Mouse (Mus musculus): ENCODE measurements around the gene Fndc1. TPM values are rescaled to one million over a fixed set of nuclear protein-coding genes. Genes with fewer than 3 reads are reported as not detected.

Fndc1 gene
- polyA plus RNA-seq, 1 experiment from 2014 or later, result 8.6 TPM

GRCm38 (mm10) chr17:7690271-7690670, 136.8 kb downstream of the Fndc1 start:
- Histone ChIP-seq H3K36me3 (ENCODE audit: control insufficient read depth, insufficient read depth, low read length) (no peaks in the 10 kb centered on the region), H3K27ac (ENCODE audit: low read depth, low read length) (no peak overlapping the region), H3K9me3 (ENCODE audit: control insufficient read depth, low read length) (no peaks in the 10 kb centered on the region), H3K4me3 (ENCODE audit: low read depth, low read length) (no peak overlapping the region), H3K9ac (replicated peaks; ENCODE audit: low read depth, low read length) (no peak overlapping the region), H3K4me1 (ENCODE audit: control insufficient read depth, insufficient read depth, low read length) (no peaks in the 10 kb centered on the region), H3K27me3 (ENCODE audit: control insufficient read depth, insufficient read depth, low read length) (no peaks in the 10 kb centered on the region), H3K4me2 (ENCODE audit: low read depth, low read length) (no peak overlapping the region)
- ATAC-seq (ENCODE audit: low read depth), result no peak
- whole genome bisulfite sequencing, result 85% methylated on average over 4 of the region's 4 CpGs

Small RNA genes within 50 kb of the gene (microRNA-seq; reads per million reads assigned to microRNA genes)
- not detected for gene Gm25872

Other genes starting within 250 kb of the Fndc1 start
- 0.42 and 0.54 TPM in 2 replicates for gene Tagap, start 98.7 kb upstream of the Fndc1 start, polyA plus RNA-seq (2014; fragmentation: Nextera tagmentation; extraction: Ambion mirVana)
- 88.1 and 93.2 TPM in 2 replicates for gene Rsph3a, start 118.3 kb upstream of the Fndc1 start, polyA plus RNA-seq (2014; fragmentation: Nextera tagmentation; extraction: Ambion mirVana)